Mouse (Mus musculus): Measurements from ENCODE around the gene Abhd6.

Abhd6 gene

DNA sequence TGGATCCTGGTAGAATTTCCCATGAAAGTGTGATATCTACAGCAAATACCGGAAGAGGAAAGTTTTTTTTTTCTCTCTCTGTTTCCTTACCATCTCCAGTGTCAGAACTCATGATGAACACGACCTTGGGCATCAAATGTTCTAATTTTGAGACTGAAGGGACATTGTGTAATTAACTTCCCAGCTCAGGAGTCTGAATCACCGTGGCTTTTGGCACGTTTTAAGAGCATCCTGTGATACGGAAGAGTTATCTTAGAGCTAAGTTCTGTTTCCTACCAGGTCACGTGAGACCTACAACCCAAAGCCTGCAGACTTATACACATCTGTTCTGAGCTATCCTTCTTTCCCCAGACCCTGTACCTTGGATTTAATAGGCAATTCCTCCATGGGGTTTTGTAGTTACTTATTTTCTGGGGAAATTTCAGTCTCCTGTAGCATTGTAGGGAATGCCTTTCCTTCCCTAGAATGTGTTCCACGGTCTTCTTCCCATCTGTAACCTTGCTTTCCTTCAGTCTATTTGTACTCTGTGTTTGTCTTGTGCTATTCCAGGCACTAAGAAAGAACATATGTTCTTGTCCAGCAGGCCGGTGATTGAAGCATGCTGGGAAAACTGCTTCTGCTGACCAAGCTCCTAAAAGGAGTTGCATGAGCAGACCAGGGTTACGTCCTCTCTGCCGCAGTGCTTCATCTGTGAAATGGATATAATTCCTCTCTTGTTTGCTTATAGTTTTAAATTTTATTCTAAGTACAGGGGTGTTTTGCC lies 24.2 kb downstream of the Abhd6 start:
- peak in 1 of 2 experiments; percentile 68 for DNase-seq (ENCODE audit: inconsistent age in 2 of 2, low spot score in 1 of 2)

DNA sequence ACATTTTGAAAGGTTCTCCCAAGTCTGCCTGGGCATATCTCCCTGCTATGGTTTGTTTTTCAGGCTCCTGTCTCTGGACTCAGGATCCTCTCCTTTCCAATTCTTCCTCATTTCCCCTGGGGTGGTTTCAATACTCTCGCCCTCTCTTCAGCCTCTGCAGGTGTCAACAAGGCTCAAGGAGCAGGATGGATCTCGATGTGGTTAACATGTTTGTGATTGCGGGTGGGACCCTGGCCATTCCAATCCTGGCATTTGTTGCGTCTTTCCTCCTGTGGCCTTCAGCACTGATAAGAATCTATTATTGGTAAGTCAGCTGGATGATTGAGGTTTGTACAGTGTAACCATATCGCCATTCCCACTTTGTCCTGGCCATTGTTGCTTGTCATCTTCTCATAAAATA lies 25.4 kb downstream of the Abhd6 start:
- DNase-seq (ENCODE audit: inconsistent age in 2 of 2, low spot score in 1 of 2): peak in 1 of 2 experiments; percentile 73

GRCm38 (mm10) chr14:8029752-8030151 lies 27.1 kb downstream of the Abhd6 start:
- DNase-seq (ENCODE audit: inconsistent age in 2 of 2, low spot score in 1 of 2): peak in 1 of 2 experiments; percentile 57

GRCm38 (mm10) chr14:8030535-8030934 lies 27.8 kb downstream of the Abhd6 start:
- DNase-seq (ENCODE audit: inconsistent age in 2 of 2, low spot score in 1 of 2): peak; percentile 68 to 89

DNA sequence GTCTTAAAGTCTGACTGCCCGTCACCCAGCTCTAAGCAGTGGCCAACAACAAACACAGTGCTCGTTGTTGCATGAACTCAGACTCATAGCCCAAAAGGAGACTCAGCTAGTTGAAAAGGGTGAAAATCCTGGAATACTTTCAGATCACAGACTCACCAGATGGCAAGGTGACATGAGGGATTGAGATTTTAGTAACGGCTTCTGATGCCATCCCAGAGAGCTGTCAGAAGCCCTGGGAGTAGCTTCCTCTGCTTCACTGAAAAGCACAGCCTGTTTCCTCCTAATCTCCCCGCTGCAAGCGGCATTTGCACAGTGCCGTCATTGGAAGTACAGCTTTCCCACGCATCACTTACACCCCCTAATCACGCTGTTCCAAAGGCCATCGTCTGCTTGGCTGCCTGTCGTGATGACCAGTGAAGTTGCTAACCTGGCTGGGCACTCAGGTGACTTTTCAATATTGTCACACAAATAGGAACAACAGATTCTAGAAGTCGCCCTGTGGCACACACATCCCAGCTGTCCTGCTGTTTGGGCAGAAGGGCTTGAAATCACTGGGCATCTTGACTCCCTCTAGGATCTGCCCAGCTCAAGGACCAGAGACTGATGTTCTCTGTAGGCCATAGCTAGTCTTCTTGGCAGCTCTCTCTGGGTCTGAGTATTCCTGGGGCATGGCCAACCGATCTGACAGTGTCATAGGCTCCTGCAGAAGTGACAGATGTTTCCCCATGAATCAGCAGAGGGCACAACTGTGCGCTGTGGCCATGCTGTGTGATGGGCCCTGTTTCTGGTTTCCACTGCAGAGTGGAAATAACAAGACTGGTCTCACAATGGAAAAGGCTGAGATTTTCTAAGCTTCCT lies 29.6 kb downstream of the Abhd6 start:
- DNase-seq (ENCODE audit: inconsistent age in 2 of 2, low spot score in 1 of 2): peak; percentile 85 to 90

DNA sequence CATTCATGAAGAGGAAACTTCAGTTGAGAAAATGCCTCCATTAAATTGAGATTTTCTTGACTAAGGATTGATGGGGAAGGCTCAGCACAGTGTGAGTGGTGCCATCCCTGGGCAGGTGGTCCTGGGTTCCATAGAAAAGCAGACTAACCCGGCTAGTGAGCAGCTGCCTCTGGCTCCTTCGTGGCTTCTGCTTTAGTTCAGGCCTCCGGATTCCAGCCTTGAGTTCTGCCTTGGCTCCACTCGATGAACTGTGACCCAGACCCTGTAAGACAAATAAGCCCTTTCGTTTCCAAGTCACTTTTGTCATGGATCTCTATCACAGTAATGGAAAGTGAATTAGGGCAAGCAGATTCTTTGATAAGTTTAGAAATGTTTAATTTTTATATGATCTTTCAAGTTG lies 31.9 kb downstream of the Abhd6 start:
- peak in 1 of 2 experiments; percentile 60 for DNase-seq (ENCODE audit: inconsistent age in 2 of 2, low spot score in 1 of 2)

- peak in 1 of 2 experiments; percentile 31 for DNase-seq (ENCODE audit: inconsistent age in 2 of 2, low spot score in 1 of 2)
Observed at GRCm38 (mm10) chr14:8035951-8036350, 33.2 kb downstream of the Abhd6 start.

DNA sequence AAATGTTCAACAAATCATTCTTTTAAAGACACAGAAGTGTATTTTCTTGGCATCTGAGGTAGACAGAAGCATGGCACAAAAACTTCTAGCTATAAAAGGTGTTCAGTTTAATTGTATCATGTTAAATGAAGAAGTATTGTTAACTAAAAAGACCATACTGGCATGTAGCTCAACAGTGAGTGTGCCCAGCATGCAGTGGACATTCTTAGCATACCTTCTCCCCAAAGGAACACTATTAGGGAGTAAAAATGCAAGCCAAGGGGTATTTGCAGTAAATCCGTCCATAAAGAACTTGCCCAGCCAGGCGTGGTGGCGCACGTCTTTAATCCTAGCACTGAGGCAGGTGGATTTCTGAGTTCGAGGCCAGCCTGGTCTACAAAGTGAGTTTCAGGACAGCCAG lies 33.7 kb downstream of the Abhd6 start:
- DNase-seq (ENCODE audit: inconsistent age in 2 of 2, low spot score in 1 of 2): peak in 1 of 2 experiments; percentile 32

GRCm38 (mm10) chr14:8038150-8038549 lies 35.4 kb downstream of the Abhd6 start:
- DNase-seq (ENCODE audit: inconsistent age in 2 of 2, low spot score in 1 of 2): no peak

GRCm38 (mm10) chr14:8038791-8039448 lies 36.2 kb downstream of the Abhd6 start:
- DNase-seq (ENCODE audit: inconsistent age in 2 of 2, low spot score in 1 of 2): peak; percentile 92 to 95

DNA sequence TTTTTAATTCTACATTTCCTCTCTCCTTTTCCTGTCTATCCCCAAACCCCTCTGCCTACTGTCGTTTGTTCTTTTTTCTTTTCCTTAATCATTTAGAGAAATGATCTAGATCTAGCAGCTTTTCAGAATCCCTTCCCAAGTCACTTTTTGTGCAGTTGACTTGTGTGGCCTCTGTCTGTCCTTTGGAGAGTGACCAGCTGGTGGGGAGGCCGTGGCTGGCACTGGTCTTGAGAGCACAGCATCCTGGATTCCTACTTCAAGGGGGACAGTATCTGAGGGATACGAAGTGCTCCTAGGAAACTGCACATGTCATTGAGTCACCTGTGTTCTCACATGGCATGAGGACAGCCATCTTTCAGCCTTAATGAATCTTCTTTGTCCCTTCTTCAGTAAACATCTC lies 37.5 kb downstream of the Abhd6 start:
- DNase-seq (ENCODE audit: inconsistent age in 2 of 2, low spot score in 1 of 2): peak in 1 of 2 experiments; percentile 51

DNA sequence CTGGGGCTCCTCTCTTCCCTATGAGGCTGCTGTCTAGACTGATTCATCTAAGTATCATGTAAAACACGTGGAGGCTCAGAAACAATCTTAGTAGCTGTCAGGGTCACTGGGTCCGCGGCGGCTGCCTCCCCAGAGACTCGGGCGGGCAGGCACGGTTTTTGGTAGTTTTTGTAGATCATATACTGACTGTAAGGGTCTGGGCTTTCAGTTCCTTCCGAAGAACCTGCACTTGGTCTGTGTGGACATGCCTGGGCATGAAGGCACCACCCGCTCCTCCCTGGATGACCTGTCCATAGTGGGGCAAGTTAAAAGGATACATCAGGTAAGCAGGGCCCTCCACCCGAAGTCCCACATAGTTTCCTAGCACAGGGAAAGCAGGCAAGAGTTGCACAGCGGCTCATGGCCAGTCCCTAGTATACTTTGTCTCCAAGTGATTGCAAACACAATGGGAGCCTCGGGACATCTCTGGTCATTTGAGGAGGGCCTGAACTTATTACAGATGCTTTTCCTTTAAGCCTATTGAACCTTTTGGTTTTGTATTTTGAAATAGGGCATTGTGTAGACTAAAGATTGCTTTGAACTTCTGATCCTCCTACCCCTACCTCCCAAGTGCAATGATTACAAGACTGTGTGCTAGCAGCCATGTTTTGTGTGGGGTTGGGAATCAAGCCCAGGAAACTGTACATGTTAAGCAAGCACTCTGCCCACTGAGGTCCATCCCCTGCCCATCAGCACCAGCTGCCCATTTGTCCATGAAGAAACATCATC lies 38.4 kb downstream of the Abhd6 start:
- DNase-seq (ENCODE audit: inconsistent age in 2 of 2, low spot score in 1 of 2): peak in 1 of 2 experiments; percentile 57

DNA sequence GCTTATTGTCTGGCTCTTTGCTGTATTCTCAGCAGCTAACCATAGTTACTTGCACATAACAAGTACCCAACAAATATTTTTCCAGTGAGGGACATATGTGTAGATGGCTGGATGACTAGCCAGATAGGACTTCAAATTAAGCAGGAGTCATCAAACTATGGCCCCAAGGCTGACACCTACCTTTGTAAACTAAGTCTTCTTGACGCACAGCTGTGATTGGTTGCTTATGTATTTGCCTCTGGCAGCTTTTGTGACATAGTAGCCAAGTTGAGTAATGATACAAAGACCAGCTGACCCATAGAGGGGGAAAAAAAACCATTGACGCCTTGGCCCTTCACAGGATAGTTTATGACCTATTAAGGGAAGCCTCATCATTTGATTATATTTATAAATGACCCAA lies 39.4 kb downstream of the Abhd6 start:
- DNase-seq (ENCODE audit: inconsistent age in 2 of 2, low spot score in 1 of 2): no peak

DNA sequence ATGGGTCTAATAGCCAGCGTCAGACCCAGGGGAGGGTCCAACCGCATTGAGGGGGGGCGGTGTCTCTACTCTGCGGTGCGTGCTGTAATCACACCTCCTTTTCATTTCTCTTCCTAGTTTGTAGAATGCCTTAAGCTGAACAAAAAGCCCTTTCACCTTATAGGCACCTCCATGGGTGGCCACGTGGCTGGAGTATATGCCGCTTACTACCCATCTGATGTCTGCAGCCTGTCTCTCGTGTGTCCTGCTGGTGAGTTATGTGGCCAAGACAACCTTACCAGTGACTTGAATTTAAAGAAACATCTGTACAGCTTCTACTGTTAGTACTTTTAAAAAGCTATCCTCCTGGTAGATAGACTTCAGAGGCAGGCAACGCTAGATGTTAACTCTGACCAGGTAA lies 39.9 kb downstream of the Abhd6 start:
- DNase-seq (ENCODE audit: inconsistent age in 2 of 2, low spot score in 1 of 2): no peak

GRCm38 (mm10) chr14:8044330-8044729 lies 41.6 kb downstream of the Abhd6 start:
- DNase-seq (ENCODE audit: inconsistent age in 2 of 2, low spot score in 1 of 2): peak in 1 of 2 experiments; percentile 78

- no peak for DNase-seq (ENCODE audit: inconsistent age in 2 of 2, low spot score in 1 of 2)
Observed at GRCm38 (mm10) chr14:8044786-8045185, 42.1 kb downstream of the Abhd6 start.

DNA sequence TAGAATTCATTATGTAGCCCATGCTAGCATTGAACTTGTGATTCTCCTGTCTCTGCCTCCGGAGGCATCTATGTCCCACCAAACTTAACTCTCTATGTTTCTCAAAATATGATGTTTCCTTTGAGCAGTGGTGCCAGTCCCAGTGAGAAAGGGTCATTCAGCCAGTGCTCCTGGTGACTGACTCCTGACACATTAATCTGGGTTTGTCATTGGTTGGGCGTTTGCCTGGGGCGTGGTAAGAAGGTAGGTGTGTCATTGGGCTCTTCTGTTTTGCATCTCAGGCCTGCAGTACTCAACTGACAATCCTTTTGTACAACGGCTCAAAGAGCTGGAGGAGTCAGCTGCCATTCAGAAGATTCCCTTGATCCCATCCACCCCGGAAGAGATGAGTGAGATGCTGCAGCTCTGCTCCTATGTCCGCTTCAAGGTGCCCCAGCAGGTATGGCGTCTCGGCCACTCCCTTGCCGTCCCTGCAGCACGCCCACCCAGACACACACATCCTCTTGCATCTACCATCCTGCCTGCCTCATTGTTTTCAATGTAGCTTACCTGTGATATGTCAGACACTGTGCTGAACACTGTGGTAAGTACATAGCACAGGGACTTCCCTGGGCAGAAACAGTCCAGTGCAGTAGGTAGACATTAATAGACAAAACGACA lies 42.6 kb downstream of the Abhd6 start:
- no peak for DNase-seq (ENCODE audit: inconsistent age in 2 of 2, low spot score in 1 of 2)

DNA sequence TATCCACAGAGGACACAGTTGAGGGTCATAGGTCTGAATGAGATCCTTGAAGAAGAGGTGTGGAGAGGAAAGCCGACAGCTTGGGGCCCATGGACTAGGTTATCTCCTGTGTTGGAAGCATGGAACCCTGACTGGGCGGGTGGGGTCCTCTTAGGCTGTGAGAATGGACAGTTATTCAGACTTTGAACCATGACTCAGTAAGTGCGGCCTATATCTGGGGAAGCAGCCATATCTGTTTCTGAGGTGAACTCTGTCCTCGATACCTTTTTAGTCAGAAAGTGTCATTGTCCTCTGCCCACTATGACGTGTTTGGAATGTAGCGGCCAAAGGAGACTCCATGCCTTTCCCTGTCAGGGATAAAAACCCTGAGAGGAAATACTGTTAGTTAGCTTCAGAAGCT lies 44.1 kb downstream of the Abhd6 start:
- DNase-seq (ENCODE audit: inconsistent age in 2 of 2, low spot score in 1 of 2): no peak

DNA sequence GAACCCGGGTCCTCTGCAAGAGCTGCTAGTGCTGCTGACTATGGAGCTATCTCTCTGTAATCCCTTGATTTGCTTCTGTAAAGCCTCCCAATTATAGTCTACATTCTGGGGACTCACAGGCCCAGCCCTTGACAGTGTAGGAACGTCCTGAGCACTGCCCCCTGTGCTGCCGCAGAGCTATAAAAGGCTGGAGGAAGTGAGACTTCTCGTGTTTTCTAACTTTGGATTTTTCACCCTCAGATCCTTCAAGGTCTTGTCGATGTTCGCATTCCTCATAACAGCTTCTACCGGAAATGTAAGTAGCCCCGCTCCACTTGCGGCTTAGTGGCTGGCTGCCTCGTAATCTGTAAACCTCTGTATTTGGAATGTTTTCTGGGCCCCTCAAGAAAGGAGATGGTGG lies 46.6 kb downstream of the Abhd6 start:
- no peak for DNase-seq (ENCODE audit: inconsistent age in 2 of 2, low spot score in 1 of 2)

- DNase-seq (ENCODE audit: inconsistent age in 2 of 2, low spot score in 1 of 2): no peak
Observed at GRCm38 (mm10) chr14:8051869-8052268, 49.2 kb downstream of the Abhd6 start.
